Mouse (Mus musculus) fat pad, adult 2 months (tissue): Measurements from ENCODE around the gene Mid1.
"Not testable (repeated sequence)": the region's sequence is repeated elsewhere in the genome, so short reads cannot be mapped to it uniquely, and the experiment has no call there.

Source experiments
- DNase-seq: peaks from one replicate; pipeline ENCODE4 v3.0.0-alpha.2; 2011; ENCODE audit warnings: low read depth, low spot score; ENCODE audit errors: extremely low read depth

The Mid1 gene

GRCm38 (mm10) chrX:169997456-169997853 lies 312.5 kb downstream of the Mid1 start:
- not testable (repeated sequence) for DNase-seq

DNA sequence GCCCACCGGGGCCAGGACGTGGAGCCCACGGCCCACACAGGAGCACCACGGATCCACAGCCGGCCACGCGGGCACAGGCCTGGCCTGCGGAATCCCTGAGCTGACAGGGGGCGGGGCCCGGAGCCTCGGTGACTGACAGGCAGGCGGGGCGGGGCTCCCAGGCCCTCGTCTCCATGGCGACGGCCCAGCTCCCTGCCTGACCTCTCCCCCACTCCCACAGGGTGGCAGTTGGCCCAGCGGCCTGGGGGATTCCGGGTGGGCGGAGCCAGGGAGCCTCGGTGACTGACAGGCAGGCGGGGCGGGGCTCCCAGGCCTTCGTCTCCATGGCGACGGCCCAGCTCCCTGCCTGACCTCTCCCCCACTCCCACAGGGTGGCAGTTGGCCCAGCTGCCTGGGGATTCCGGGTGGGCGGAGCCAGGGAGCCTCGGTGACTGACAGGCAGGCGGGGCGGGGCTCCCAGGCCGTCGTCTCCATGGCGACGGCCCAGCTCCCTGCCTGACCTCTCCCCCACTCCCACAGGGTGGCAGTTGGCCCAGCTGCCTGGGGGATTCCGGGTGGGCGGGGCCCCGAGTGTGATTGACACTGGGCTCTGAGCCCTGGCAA lies 313.0 kb downstream of the Mid1 start:
- peak; percentile 97 for DNase-seq

- not testable (repeated sequence) for DNase-seq
Observed at GRCm38 (mm10) chrX:169998559-169999219, 313.7 kb downstream of the Mid1 start.

DNA sequence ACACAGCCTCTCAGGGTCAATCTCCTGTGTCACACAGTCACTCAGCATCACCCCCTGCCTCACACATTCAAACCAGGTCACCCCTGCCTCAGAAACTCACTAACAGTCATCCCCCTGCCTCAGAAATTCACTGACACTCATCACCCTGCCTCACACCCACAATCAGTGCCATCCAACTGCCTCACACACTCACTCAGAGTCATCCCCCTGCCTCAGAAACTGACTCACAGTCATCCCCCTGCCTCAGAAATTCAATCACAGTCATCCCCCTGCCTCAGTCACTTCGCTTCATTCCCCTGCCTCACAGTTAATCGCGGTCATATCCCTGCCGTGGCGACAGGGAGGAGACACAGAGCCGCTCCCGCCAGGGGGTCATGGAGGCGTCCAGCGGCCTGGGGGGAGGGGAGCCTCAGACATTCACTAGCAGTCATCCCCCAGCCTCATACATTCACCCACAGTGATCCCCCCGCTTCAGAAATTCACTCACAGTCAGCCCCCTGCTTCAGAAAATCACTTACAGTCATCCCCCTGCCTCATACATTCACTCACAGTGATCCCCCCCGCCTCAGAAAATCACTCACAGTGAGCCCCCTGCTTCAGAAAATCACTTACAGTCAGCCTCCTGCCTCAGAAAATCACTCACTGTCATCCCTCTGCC lies 314.4 kb downstream of the Mid1 start:
- DNase-seq = not testable (repeated sequence)

DNA sequence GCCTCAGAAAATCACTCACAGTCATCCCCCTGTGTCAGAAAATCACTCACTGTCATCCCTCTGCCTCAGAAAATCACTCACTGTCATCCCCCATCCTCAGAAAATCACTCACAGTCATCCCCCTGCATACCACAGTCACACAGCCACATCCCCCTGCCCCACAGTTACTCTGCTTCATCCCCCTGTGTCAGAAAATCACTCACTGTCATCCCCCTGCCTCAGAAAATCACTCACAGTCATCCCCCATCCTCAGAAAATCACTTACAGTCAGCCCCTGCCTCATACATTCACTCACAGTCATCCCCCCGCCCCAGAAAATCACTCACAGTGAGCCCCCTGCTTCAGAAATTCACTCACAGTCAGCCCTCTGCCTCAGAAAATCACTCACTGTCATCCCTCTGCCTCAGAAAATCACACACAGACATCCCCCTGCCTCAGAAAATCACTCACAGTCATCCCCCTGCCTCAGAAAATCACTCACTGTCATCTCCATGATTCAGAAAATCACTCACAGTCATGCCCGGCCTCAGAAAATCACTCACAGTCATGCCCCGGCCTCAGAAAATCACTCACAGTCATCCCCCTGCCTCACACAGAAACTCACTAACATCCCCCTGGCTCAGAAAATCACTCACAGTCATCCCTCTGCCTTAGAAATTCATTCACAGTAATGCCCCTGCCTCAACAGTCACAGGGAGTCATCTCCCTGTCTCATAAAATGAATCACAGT lies 315.1 kb downstream of the Mid1 start:
- not testable (repeated sequence) for DNase-seq

GRCm38 (mm10) chrX:170000642-170001387 lies 315.8 kb downstream of the Mid1 start:
- DNase-seq = not testable (repeated sequence)

DNA sequence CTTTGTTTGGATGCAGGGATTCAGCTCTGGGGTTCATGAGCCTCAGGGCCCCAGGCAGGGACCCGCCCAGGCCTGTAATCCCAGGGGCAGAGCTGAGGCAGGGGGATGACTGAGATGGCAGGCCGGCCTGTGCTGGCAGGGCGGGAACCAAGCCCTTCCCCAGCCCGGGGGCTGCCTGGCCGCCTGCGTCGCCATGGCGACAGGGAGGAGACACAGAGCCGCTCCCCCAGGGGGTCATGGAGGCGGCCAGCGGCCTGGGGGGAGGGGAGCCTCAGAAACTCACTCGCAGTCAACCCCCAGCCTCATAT lies 316.3 kb downstream of the Mid1 start:
- not testable (repeated sequence) for DNase-seq

DNA sequence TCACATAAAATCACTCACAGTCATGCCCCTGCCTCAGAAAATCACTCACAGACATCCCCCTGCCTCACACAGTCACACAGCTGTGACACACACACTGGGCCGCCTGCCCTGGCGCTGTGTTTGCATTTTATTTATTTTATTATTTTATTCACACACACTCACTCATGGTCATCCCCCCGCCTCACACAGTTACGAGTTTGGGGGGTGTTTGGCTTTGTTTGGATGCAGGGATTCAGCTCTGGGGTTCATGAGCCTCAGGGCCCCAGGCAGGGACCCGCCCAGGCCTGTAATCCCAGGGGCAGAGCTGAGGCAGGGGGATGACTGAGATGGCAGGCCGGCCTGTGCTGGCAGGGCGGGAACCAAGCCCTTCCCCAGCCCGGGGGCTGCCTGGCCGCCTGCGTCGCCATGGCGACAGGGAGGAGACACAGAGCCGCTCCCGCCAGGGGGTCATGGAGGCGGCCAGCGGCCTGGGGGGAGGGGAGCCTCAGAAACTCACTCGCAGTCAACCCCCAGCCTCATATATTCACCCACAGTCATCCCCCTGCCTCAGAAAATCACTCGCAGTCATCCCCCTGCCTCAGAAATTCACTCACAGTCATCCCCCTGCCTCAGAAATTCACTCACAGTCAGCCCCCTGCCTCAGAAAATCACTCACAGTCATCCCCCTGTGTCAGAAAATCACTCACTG lies 317.7 kb downstream of the Mid1 start:
- not testable (repeated sequence) for DNase-seq

DNA sequence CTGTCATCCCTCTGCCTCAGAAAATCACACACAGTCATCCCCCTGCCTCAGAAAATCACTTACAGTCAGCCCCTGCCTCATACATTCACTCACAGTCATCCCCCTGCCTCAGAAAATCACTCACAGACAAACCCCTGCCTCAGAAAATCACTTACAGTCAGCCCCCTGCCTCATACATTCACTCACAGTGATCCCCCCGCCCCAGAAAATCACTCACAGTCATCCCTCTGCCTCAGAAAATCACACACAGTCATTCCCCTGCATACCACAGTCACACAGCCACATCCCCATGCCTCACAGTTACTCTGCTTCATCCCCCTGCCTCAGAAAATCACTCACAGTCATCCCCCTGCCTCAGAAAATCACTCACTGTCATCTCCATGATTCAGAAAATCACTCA lies 318.5 kb downstream of the Mid1 start:
- not testable (repeated sequence) for DNase-seq

GRCm38 (mm10) chrX:170004236-170004635 lies 319.2 kb downstream of the Mid1 start:
- DNase-seq = not testable (repeated sequence)

GRCm38 (mm10) chrX:170004793-170005192 lies 319.8 kb downstream of the Mid1 start:
- DNase-seq = not testable (repeated sequence)

- not testable (repeated sequence) for DNase-seq
Observed at GRCm38 (mm10) chrX:170005194-170005593, 320.2 kb downstream of the Mid1 start.

GRCm38 (mm10) chrX:170005695-170006297 lies 320.8 kb downstream of the Mid1 start:
- not testable (repeated sequence) for DNase-seq

GRCm38 (mm10) chrX:170006694-170007247 lies 321.8 kb downstream of the Mid1 start:
- DNase-seq = not testable (repeated sequence)

GRCm38 (mm10) chrX:170007375-170008178 lies 322.6 kb downstream of the Mid1 start:
- DNase-seq = not testable (repeated sequence)

DNA sequence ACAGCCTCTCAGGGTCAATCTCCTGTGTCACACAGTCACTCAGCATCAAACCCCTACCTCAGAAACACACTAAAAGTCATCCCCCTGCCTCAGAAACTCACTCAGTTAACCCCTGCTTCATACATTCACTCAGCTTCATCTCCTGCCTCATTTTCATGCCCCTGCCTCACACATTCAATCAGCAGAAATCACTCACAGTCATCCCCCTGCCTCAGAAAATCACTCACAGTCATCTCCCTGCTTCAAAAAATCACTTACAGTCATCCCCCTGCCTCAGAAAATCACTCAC lies 323.1 kb downstream of the Mid1 start:
- not testable (repeated sequence) for DNase-seq

- DNase-seq = not testable (repeated sequence)
Observed at GRCm38 (mm10) chrX:170008584-170008983, 323.6 kb downstream of the Mid1 start.

GRCm38 (mm10) chrX:170009016-170009750 lies 324.2 kb downstream of the Mid1 start, which contains the start of gene Gm21887:
TSS of gene Gm21887 (plus strand) at chrX:170009659.
- DNase-seq = not testable (repeated sequence)
